Mouse (Mus musculus): Measurements from ENCODE around the gene Arhgap17.

The Arhgap17 gene

DNA sequence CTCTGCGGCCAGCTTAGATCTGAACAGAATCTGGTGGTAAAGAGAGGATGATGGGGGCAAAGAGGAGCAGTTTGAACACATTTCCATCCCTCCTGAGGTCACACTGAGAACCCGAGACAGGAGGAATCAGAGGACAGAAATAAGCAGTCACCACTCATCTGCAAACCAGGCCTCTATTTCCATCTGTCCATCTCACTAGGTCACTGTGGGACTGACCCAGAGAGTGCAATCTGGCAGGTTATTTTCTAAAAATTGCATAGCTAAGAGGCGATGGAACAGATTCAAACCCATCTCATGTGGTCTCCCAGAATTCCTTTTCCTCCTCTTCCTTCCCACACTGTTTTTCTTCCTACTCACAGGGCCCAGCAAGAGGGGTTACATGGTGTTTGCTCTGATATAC lies 81.8 kb downstream of the Arhgap17 start:
- no peak for DNase-seq (ENCODE audit: low read depth, low spot score)

DNA sequence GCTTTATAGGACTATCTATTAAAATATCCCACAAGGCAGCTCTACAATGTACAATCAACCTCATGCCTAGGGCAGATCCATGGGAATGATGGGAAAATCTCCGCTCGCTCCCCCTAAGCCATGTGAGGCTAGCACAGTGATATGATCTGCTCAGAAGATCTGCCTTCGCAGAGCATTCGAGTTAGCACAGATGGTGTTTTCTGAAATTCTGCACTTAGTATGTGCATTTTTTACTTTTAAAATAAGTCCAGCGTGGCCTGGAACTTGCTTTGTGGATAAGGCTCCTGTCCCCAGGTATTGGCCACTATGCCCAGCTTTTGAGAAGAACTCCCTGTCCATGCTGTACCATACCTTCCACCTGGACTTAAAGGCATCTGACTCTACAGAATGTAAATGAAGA lies 83.8 kb downstream of the Arhgap17 start:
- DNase-seq (ENCODE audit: low read depth, low spot score): no peak

DNA sequence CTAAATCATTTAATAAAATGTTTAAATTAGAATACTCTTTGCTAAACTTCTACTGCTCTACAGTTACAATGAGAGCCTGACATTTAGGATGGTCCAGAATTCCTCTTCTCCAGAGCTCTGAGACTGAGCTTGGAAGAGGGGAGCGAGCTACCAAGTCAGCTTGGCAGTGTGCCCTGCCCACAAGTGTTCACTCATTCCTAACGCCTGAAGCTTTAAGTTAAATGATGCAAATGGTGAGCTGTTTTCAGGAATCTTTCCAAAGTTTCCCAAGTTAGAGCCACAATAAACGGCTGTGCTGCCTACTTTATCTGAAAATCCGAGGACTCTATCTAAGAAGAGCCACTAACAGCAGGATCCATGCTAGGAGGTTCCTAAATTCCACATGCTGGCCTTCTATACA lies 85.9 kb downstream of the Arhgap17 start:
- no peak for DNase-seq (ENCODE audit: low read depth, low spot score)

DNA sequence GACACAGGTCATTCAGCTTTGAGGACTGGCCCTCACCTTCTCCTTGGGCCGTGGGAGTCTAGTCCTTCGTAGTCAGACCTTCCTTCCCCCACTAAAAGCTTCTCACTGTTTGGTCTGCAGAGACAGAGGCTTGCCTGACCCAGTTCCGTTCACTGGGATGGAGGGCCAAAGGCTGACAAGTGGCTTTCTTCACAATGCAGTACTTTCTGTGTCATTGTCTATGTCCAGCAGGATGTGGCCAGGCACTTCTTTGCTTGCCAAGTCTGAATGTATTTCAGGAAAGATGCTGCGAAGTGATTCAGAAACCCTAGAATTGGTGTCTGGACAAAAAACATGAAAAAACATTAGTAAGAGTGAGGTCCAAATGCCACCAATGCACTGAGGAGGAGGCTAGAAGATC lies 89.9 kb downstream of the Arhgap17 start:
- DNase-seq (ENCODE audit: low read depth, low spot score): no peak

DNA sequence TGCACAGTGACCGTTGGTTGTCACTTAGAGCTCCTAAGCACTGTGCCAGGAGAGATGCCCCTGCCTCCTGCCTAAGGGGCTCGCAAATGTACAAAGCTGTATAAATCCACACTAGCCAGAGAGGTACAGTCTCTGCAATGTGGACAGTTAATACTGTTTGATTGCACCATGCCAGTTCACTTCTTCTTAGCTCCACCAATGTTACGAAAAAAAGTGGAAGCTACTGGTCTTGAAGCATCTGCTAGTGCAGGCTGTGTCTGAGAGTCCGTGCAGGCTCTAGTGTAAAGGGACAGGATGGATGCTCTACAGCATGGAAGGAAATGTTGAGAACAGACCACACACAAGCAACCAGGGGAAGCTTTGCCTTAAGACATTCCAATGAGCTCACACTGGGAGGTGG lies 93.1 kb downstream of the Arhgap17 start:
- DNase-seq (ENCODE audit: low read depth, low spot score): no peak

DNA sequence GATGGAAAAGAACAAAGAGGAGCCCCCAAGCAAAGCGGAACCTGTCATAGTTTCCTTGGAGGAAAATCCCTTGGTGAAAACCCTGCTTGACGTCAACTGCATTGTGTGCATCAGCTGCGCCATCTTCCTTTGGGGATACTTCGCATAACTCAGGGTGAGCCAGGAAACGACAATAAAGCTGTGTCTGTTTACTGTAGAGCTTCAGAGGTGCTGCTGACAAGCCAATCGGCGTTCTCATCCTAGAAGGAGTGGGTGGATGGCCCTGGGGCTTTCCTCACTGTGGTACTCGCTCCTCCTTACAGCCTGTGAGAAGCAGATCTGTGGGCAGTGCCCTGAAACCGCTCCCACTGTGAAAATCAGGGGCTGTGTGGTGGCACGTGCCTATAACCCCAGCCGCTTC lies 96.7 kb downstream of the Arhgap17 start:
- no peak for DNase-seq (ENCODE audit: low read depth, low spot score)

DNA sequence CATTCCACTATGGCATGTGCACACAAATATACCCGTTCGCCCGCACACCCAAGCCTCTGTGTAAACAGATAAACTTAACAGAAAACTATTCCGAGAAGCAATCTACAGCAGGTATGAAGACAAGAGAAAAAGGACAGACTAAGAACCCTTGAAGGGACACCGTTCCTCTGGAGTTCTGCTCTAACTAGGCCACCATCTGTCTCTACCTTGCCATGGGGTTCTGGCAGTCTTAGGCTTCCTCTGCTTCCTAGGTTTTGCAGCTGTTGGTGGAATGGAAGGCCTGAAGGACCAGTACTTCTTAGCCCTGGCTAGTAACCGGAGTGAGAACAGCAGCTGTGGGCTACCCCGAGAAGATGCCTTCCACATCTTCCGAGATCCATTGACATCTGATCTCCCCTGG lies 111.6 kb downstream of the Arhgap17 start:
- DNase-seq (ENCODE audit: low read depth, low spot score): no peak

DNA sequence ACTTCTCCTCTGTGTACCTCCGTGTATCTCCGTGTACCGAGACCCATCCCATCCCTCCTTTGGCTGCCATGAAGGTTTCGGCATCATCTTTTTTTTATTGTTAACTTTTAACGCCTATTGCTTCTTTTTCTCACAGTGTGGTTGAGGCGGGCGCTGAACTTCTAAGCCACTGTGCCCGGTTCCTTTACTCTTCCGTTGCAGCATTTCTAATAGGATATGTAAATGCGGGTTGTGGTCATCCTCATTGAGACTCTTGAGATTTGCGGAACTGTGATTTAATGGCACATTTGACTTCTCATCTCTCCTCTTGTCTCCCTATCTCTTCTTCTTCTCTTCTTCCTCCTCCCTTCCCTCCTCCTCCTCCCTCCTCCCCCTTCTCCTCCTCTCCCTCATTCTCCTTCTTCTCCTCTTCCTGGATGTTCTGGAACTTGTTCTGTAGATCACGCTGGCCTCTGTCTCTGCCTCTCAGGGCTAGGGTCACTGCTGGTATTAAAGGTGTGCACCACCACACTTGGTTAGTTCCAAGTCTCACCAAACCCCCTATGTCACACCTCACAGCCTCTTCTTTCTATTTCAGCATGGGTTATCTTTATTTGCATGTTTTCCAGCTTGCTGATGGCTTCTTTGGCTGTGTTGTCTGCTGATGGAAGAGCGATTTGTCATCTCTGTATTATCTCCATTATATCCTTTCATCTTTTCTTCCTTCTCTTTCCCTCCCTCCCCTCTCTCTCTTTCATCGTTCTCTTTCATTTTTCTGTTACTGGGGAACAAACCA lies 115.3 kb downstream of the Arhgap17 start:
- DNase-seq (ENCODE audit: low read depth, low spot score): no peak

DNA sequence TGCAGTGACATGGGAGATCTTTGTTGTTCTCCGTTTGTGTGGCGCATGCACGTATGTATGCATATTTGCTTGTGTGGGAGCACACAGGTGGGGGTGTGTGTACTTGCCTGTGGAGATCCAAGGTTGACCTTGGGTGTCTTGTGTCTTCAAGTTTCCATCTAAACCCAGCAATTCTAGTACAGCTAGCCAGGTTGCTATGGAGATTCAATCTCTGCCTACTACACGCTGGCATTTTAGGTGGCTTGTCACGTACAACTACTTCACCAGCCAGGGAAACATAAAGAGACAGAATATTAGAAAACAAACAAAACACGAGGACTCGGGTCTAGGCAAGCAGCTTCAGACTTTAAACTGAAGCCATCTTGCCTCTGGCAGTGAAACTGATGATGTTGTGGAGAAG lies 116.3 kb downstream of the Arhgap17 start:
- no peak for DNase-seq (ENCODE audit: low read depth, low spot score)

DNA sequence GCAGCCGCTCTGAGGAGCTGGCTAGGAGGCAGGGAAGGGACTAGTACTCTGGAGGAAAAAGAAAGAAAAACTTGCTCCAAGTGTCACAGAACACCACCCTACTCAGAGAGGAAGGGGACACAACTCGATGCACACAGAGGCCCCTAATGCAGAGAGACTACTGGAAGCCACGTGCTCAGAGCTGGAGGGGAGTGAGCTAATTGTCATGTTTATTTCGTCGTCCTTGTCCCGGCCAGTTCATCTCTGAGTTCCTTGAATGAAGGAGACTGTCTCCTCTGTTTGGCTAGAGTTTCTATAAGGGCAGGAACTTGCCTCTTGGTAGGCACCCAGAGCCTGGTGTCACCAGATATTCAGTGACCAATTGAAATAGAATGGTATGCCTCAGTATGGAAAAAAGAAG lies 118.4 kb downstream of the Arhgap17 start:
- DNase-seq (ENCODE audit: low read depth, low spot score): no peak

DNA sequence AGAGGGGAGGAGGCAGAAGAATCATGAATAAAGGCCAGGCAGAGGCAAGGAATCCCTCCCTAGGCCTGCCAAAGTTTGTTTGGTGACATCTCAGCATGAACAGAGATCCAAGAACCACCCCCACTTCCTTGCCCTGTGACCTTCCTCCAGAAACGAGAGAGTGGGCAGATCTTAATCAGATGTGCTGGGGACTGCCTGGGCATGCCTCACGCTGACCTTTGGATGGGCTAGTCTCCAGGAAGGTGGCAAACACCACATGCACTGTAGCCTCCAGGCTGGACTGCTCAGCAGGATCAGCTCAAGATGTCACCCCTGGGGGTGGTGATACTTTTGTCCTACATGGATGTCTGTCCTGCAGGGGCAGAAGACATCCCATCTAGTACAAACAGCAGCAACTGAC lies 121.5 kb downstream of the Arhgap17 start:
- DNase-seq (ENCODE audit: low read depth, low spot score): no peak

DNA sequence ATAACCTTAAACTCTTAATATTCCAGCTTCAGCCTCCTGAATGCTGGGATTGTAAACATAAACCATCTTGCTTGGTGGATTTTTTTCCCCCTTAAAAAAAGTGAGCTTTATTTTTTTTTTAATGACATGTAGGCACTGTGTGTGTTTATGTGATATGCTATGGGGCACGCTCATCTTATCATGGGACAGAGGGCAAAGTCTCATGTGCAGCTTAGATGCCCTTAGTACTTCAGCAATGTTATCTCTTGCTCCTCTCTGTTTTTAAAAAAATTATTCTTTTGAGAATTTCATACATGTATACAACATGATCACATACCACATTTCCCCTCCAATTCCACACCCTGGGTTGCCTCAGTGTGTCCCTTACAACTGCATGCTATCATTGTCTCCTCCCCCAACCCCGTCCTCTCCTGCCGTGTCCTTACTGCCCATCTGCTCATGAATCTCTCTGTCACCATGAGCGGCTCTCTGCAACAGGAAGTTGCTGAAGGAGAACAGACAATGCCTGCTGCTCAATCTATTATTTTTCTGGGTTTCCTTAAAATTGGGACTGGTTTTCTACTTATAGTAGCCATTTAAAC lies 123.1 kb downstream of the Arhgap17 start:
- DNase-seq (ENCODE audit: low read depth, low spot score): no peak

DNA sequence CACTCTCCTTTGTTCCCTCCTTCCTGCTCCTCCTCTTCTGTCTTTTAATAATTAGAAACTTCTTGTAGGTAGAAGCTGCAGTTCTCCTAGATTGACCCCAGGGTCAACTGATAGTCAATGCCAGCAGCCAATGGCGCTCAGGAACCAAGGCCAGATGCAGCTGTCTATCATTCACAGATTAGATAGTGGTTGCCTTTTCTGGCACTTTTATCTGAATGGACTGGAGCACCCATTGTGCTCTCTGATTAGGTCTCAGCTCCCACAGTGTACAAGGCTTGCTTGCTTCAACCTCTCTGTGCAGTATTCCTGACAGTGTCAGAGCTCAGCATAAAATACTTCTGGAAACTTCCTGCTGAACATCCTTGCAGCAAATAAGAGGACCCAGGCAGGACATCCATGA lies 124.9 kb downstream of the Arhgap17 start:
- DNase-seq (ENCODE audit: low read depth, low spot score): no peak

DNA sequence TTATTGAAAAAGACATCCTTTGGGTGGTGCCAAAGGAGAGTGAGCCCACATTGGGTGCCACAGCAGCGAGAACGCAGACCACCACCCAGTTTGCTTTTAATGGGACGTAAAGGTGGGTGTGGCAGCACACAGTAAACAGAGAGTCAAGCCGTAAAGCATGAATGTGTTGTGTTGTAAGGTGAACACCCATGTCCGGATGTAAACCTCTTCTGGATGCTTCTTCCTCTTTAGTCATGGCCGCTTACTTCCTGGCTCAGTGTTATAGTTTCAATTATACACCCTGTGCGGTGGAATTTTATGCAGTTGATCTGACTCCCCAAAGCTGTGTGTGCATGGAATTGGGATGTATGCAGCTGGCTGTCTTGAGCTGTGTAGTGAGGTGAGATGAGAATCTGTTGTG lies 127.5 kb downstream of the Arhgap17 start:
- no peak for DNase-seq (ENCODE audit: low read depth, low spot score)

DNA sequence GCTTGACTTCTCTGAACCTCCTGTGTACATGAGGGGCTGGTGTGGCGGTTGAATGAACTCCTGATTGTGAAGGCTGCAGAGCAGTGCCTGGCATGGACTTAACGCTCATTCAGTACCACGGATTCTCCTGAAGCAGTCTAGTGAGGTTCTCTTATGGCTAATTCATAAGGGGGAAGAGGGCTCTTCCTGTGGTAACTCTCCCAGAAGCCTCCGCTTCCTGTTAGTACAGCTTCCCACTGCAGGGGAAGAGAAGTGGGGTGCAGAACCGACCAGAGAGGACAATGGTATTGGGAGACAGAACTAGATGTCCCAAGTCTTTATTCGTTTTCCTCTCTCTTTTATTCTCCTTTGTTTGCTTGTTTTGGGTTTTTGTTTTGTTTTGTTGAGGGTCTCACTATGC lies 129.7 kb downstream of the Arhgap17 start:
- no peak for DNase-seq (ENCODE audit: low read depth, low spot score)

DNA sequence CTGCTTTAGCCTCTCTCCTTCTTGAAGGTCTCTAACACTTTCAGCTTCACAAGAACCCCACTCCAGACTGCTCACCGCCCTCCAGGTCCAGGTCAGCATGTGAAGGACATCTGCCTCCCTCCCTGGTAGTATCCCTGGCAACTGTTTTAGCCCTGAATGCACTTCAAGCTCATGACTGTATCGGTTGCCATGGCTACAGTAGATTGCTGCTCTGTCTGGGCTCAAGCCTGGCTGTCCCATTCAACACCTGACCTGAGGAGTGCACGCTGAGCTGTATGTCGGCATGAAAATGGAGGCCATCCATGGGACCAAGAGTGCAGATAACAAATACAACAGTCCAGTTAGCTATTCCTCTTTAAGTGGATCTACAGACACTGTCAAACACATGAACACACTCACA lies 131.1 kb downstream of the Arhgap17 start:
- DNase-seq (ENCODE audit: low read depth, low spot score): no peak

DNA sequence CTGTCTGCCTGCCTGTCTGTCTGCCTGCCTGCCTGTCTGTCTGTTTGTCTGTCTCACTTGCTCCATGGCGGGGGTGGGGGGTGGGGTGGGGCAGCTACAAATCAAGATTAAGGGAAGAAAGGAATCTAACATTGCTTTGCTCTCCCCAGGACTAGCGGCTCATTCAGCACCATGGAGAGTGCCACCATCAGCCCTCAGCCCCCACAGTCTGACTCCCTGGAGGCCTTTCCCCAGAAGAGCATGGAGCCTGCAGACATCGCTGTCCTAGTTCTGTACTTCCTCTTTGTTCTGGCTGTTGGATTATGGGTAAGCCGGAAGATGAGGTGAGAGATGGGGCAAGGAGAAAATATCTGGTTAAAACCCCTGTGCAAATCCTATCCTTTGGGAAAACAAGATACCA lies 134.3 kb downstream of the Arhgap17 start:
- DNase-seq (ENCODE audit: low read depth, low spot score): no peak
